Mouse (Mus musculus) midbrain, embryonic 13.5 days (tissue): ENCODE measurements around the gene Anapc10. TPM values are rescaled to one million over a fixed set of nuclear protein-coding genes. Genes with fewer than 3 reads are reported as not detected.
"Not testable (repeated sequence)": the region's sequence is repeated elsewhere in the genome, so short reads cannot be mapped to it uniquely, and the experiment has no call there.

Experiments
- ATAC-seq: fragments of 200-750 bp; cut with Nextera tagmentation; 2 replicates; pipeline ENCODE4 v1.8.0; 2017; ENCODE audit warnings: mild to moderate bottlenecking, moderate TSS enrichment, moderate library complexity
- H3K27ac ChIP-seq: fragments of 300-500 bp; sonication (generic); 2 replicates; pipeline ENCODE4 v1.5.1; 2015; ENCODE audit warnings: inconsistent platforms, mild to moderate bottlenecking, moderate library complexity
- H3K27me3 ChIP-seq: fragments of 300-500 bp; sonication (generic); 2 replicates; pipeline ENCODE4 v1.6.1; 2015; ENCODE audit warnings: mild to moderate bottlenecking, inconsistent platforms
- H3K36me3 ChIP-seq: fragments of 300-500 bp; sonication (generic); 2 replicates; pipeline ENCODE4 v1.6.1; 2015; ENCODE audit warnings: mild to moderate bottlenecking, inconsistent platforms
- H3K4me1 ChIP-seq: fragments of 300-500 bp; sonication (generic); replicated peaks from 2 replicates; pipeline ENCODE4 v1.6.1; 2015; ENCODE audit warnings: inconsistent platforms
- H3K4me2 ChIP-seq: fragments of 300-500 bp; sonication (generic); replicated peaks from 2 replicates; pipeline ENCODE4 v1.6.1; 2015; ENCODE audit warnings: moderate library complexity, mild to moderate bottlenecking, inconsistent platforms
- H3K4me3 ChIP-seq: fragments of 300-500 bp; sonication (generic); replicated peaks from 2 replicates; pipeline ENCODE4 v1.5.1; 2015; ENCODE audit warnings: mild to moderate bottlenecking, inconsistent platforms
- H3K9ac ChIP-seq: fragments of 300-500 bp; sonication (generic); replicated peaks from 2 replicates; pipeline ENCODE4 v1.6.1; 2015; ENCODE audit warnings: mild to moderate bottlenecking, inconsistent platforms
- H3K9me3 ChIP-seq: fragments of 300-500 bp; sonication (generic); 2 replicates; pipeline ENCODE4 v1.6.1; 2016; ENCODE audit warnings: mild to moderate bottlenecking, inconsistent platforms
- WGBS: fragments of 180-500 bp; shearing (Covaris S2); methylation state at CpG from one replicate; pipeline ENCODE4 v1.1.7; 2015; 5-methylcytosine and 5-hydroxymethylcytosine counted together
- polyA plus RNA-seq: library from polyadenylated mRNA; unstranded; fragments of >200 nt; fragmentation: Nextera tagmentation; extraction: Ambion mirVana; gene quantifications from 2 replicates; pipeline ENCODE4 v1.2.1, GENCODE M21; 2015

Anapc10 gene
- polyA plus RNA-seq = 41.3 and 44.5 TPM in 2 replicates

DNA sequence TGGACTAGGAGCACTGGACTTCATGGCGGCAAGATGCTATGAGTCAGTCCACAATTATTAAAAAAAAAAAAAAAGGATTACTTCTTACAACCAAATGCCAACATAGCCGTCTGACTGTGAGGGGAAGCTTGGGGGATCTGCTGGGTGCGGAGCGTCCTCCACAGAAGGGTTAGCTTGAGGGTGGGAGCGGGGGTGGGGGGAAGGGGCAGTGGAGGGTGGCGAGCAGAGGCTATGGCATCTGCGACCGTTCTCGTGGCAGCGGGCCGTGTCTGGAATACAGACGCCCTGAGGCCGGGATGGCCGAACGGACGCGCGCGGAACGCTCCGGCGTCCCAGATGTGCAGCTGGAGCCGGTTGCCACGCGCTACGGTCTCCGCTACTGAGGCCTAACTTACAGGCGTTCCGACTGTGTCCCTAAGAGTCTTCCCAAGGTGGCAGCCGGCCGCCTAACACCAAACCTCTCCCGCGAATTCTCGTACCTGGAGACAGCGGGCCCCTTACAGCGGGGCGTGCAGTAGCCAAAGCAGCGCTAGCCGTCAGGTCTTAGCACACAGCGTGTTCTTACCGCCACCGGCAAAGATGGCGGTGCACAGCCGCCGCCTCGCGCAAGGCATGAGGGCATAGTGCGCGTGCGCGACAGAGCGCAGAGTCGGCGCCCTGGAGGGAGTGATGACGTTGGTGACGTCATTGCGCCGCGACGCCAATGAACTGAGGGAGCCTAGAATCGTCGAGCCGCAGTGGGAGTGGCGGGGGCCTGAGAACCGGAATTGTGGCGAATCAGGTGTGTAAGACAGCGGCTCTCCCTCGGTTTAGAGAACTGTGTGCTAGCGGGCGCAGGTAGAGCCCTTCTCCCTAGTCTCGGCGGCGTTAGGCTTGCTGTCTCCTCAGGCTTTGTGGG is at the start of gene Anapc10, which contains the start of gene Abce1:
Gene Anapc10, plus strand, starts transcription at position 757 of the 898 bp plus-strand sequence.
Gene Abce1, minus strand, starts transcription at position 677 of the 898 bp plus-strand sequence.
- peak within 1 kb of the TSS; percentile 88 for H3K4me2 ChIP-seq
- no peaks in the 10 kb centered on the region for H3K27me3 ChIP-seq
- H3K9me3 ChIP-seq = no peaks in the 10 kb centered on the region
- peak within 1 kb of the TSS; percentile 88 for H3K27ac ChIP-seq
- H3K4me1 ChIP-seq = peaks cover 17% of the 10 kb centered on the region
- H3K4me3 ChIP-seq = peak within 1 kb of the TSS; percentile 95
- peak within 1 kb of the TSS; percentile 82 for H3K9ac ChIP-seq
- peak; percentile 99 for ATAC-seq
- WGBS = under 1% methylated on average over 73 of the region's 73 CpGs
- peaks cover 16% of the 10 kb centered on the region for H3K36me3 ChIP-seq

GRCm38 (mm10) chr8:79676461-79676860 is 35.2 kb upstream of the Anapc10 start:
- Histone ChIP-seq H3K4me2 (no peak overlapping the region), H3K36me3 (peaks cover 36% of the 10 kb centered on the region), H3K9ac (no peak overlapping the region), H3K9me3 (no peaks in the 10 kb centered on the region), H3K27me3 (no peaks in the 10 kb centered on the region), H3K4me3 (no peak overlapping the region), H3K4me1 (peaks cover 6% of the 10 kb centered on the region), H3K27ac (no peak overlapping the region)
- WGBS = 90% methylated on average over 4 of the region's 4 CpGs
- no peak for ATAC-seq

- Histone ChIP-seq H3K9me3 (no peaks in the 10 kb centered on the region), H3K4me1 (peaks cover 6% of the 10 kb centered on the region), H3K27me3 (no peaks in the 10 kb centered on the region), H3K4me3 (no peak overlapping the region), H3K27ac (no peak overlapping the region), H3K4me2 (no peak overlapping the region), H3K9ac (no peak overlapping the region), H3K36me3 (peaks cover 34% of the 10 kb centered on the region)
- ATAC-seq = no peak
- WGBS = 72% methylated on average over 5 of the region's 5 CpGs
Measured at GRCm38 (mm10) chr8:79679005-79679404, 32.6 kb upstream of the Anapc10 start.

GRCm38 (mm10) chr8:79680083-79680482 is 31.5 kb upstream of the Anapc10 start:
- 42% methylated on average over 10 of the region's 10 CpGs for WGBS
- peak overlapping the region; percentile 33; the same call in 1 of the 2 replicates for H3K4me3 ChIP-seq
- H3K4me1 ChIP-seq, H3K27me3 ChIP-seq, H3K27ac ChIP-seq, ATAC-seq, H3K9ac ChIP-seq, H3K9me3 ChIP-seq: not testable (repeated sequence)
- peak overlapping the region; percentile 57 for H3K4me2 ChIP-seq
- peaks cover 37% of the 10 kb centered on the region for H3K36me3 ChIP-seq

DNA sequence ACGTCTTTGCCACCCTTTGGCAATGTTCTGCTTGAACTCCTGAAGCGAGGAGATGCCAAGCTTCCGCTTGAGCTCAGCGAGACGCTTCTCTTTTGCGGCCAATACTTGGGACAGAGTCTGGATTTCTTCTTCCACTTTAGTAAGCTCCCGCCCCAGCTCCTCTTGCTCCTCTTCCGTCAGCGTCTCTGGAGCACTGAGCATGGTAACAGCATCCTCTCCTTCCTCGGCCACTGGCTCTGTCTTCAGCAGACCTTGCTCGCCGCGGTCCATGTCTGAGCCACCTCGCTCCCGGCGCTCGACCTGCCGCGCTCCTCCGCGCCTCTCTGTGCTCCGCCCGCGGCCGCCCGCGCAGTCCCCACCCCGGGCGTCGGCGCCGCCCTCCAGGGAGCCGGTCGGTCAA is 31.1 kb upstream of the Anapc10 start:
- 11% methylated on average over 34 of the region's 34 CpGs for WGBS
- peak; percentile 83 for ATAC-seq
- peak overlapping the region; percentile 57 for H3K9ac ChIP-seq
- H3K4me3 ChIP-seq = peak overlapping the region; percentile 33
- no peaks in the 10 kb centered on the region for H3K9me3 ChIP-seq
- H3K27me3 ChIP-seq = no peaks in the 10 kb centered on the region
- peaks cover 6% of the 10 kb centered on the region for H3K4me1 ChIP-seq
- H3K4me2 ChIP-seq = peak overlapping the region; percentile 57
- no peak overlapping the region for H3K27ac ChIP-seq
- H3K36me3 ChIP-seq = peaks cover 41% of the 10 kb centered on the region

- Histone ChIP-seq H3K9me3 (no peaks in the 10 kb centered on the region), H3K9ac (peak overlapping the region; percentile 57), H3K36me3 (peaks cover 44% of the 10 kb centered on the region), H3K27me3 (no peaks in the 10 kb centered on the region), H3K4me1 (peaks cover 6% of the 10 kb centered on the region), H3K4me3 (peak overlapping the region; percentile 33), H3K27ac (no peak overlapping the region), H3K4me2 (peak overlapping the region; percentile 57)
- 0 out of 2 replicates have a peak, but pooled peaks have one; percentile 65 for ATAC-seq
- 42% methylated on average over 2 of the region's 2 CpGs for WGBS
Measured at GRCm38 (mm10) chr8:79680965-79681364, 30.7 kb upstream of the Anapc10 start.

- not testable (repeated sequence) for H3K4me1 ChIP-seq, H3K27me3 ChIP-seq, H3K4me3 ChIP-seq, ATAC-seq, H3K4me2 ChIP-seq, H3K9me3 ChIP-seq, H3K27ac ChIP-seq, H3K9ac ChIP-seq
- peaks cover 77% of the 10 kb centered on the region for H3K36me3 ChIP-seq
- 90% methylated on average over 5 of the region's 5 CpGs for WGBS
Measured at GRCm38 (mm10) chr8:79685927-79686326, 25.7 kb upstream of the Anapc10 start.

DNA sequence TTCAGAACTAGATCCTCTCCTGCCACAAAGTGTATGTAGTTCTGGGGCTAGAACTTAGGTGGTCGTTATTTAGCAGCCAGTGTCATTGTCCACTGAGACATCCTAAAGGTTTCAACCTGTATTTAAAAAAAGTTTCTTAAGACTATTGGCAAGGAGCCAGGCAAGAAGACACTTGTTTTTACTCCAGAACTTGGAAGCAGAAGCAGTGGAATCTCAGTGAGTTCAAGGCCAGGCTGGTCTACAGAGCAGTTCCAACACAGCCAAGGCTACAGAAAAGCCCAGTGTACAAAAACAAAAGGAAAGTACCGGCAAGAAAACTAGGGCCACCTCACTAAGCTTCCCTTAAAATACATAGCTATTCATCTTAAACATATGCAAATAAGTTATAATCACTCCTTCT is 19.1 kb upstream of the Anapc10 start:
- Histone ChIP-seq H3K27me3 (no peaks in the 10 kb centered on the region), H3K27ac (no peak overlapping the region), H3K4me2 (no peak overlapping the region), H3K36me3 (peaks cover 61% of the 10 kb centered on the region), H3K9me3 (no peaks in the 10 kb centered on the region), H3K9ac (no peak overlapping the region), H3K4me3 (no peak overlapping the region), H3K4me1 (no peaks in the 10 kb centered on the region)
- ATAC-seq = no peak
- WGBS = 90% methylated on average over 2 of the region's 2 CpGs

DNA sequence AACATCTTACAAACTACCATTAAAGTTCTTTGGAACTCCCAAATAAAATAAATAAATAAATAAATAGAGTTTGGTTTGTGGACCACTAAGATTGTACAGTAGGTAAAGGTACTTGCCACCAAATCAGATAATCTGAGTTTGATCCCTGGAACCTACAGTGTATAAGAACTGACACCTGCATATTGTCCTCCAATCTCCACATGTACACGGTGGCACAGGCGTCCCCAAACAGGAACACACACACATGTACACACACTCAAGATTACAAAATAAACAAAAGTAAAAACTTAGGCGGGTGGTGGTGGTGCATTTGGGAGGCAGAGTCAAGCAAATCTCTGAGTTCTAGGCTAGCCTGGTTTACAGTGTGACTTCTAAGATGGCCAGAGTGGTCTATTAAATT is 4.9 kb upstream of the Anapc10 start:
- no peak overlapping the region for H3K9ac ChIP-seq
- peaks cover 8% of the 10 kb centered on the region for H3K4me1 ChIP-seq
- no peak overlapping the region for H3K4me2 ChIP-seq
- peaks cover 44% of the 10 kb centered on the region for H3K36me3 ChIP-seq
- no peaks in the 10 kb centered on the region for H3K9me3 ChIP-seq
- no peak overlapping the region for H3K27ac ChIP-seq
- WGBS = 98% methylated on average over 3 of the region's 3 CpGs
- no peak overlapping the region for H3K4me3 ChIP-seq
- no peaks in the 10 kb centered on the region for H3K27me3 ChIP-seq
- no peak for ATAC-seq

DNA sequence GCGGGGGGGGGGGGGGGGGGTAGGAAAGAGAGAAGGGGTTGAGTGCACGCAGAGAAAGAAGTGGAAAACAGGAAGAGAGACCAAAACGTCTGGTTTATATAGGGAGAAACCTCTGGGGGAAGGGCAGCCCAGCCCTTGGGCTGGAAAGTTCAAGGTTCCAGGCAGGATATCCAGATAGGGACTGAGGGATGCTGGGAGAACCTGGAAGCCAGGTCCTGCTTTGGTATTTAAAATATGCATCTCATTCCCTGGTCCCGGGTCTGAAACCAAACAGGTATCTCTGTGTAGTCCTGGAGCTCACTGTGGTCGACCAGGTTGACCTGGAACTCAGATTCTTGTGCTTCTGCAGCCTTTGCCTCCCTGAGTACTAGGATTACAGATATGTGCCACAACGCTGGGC is 1.1 kb downstream of the Anapc10 start:
- WGBS = 49% methylated on average over 6 of the region's 6 CpGs
- Histone ChIP-seq H3K4me1 (peaks cover 17% of the 10 kb centered on the region), H3K36me3 (peaks cover 15% of the 10 kb centered on the region), H3K27me3 (no peaks in the 10 kb centered on the region), H3K4me2 (peak overlapping the region; percentile 39), H3K4me3 (peak overlapping the region; percentile 95; the same call in 1 of the 2 replicates), H3K27ac (no peak overlapping the region), H3K9me3 (no peaks in the 10 kb centered on the region), H3K9ac (no peak overlapping the region)
- ATAC-seq = no peak

GRCm38 (mm10) chr8:79721537-79721936 is 9.9 kb downstream of the Anapc10 start:
- Histone ChIP-seq H3K27me3 (no peaks in the 10 kb centered on the region), H3K9ac (no peak overlapping the region), H3K9me3 (no peaks in the 10 kb centered on the region), H3K36me3 (peaks cover 54% of the 10 kb centered on the region), H3K4me1 (no peaks in the 10 kb centered on the region), H3K4me3 (no peak overlapping the region), H3K27ac (no peak overlapping the region), H3K4me2 (no peak overlapping the region)
- no peak for ATAC-seq

GRCm38 (mm10) chr8:79723308-79723707 is 11.7 kb downstream of the Anapc10 start:
- no peaks in the 10 kb centered on the region for H3K4me1 ChIP-seq
- peaks cover 42% of the 10 kb centered on the region for H3K36me3 ChIP-seq
- no peak overlapping the region for H3K27ac ChIP-seq
- no peak for ATAC-seq
- no peaks in the 10 kb centered on the region for H3K27me3 ChIP-seq
- H3K9me3 ChIP-seq = no peaks in the 10 kb centered on the region
- no peak overlapping the region for H3K4me2 ChIP-seq
- H3K4me3 ChIP-seq = no peak overlapping the region
- H3K9ac ChIP-seq = no peak overlapping the region
